Mouse (Mus musculus) midbrain, embryonic 12.5 days (tissue): ENCODE data around the gene Tulp3. TPM values are rescaled to one million over a fixed set of nuclear protein-coding genes. Genes with fewer than 3 reads are reported as not detected.

Experiments used
- ATAC-seq: fragments of 200-750 bp; cut with Nextera tagmentation; 2 replicates; pipeline ENCODE4 v1.8.0; 2017; ENCODE audit warnings: low read depth, moderate TSS enrichment, moderate library complexity; ENCODE audit not compliant: low FRiP score
- H3K27ac ChIP-seq: fragments of 300-500 bp; sonication (generic); replicated peaks from 2 replicates; pipeline ENCODE4 v1.5.1; 2016; ENCODE audit warnings: mild to moderate bottlenecking
- H3K27me3 ChIP-seq: fragments of 300-500 bp; sonication (generic); 2 replicates; pipeline ENCODE4 v1.6.1; 2016; ENCODE audit warnings: mild to moderate bottlenecking
- H3K36me3 ChIP-seq: fragments of 300-500 bp; sonication (generic); 2 replicates; pipeline ENCODE4 v1.6.1; 2016
- H3K4me1 ChIP-seq: fragments of 300-500 bp; sonication (generic); 2 replicates; pipeline ENCODE4 v1.6.1; 2016
- H3K4me2 ChIP-seq: fragments of 300-500 bp; sonication (generic); replicated peaks from 2 replicates; pipeline ENCODE4 v1.6.1; 2016; ENCODE audit warnings: mild to moderate bottlenecking, moderate library complexity
- H3K4me3 ChIP-seq: fragments of 300-500 bp; sonication (generic); 2 replicates; pipeline ENCODE4 v1.5.1; 2016; ENCODE audit warnings: mild to moderate bottlenecking
- H3K9ac ChIP-seq: fragments of 300-500 bp; sonication (generic); replicated peaks from 2 replicates; pipeline ENCODE4 v1.6.1; 2016; ENCODE audit warnings: mild to moderate bottlenecking, moderate library complexity
- H3K9me3 ChIP-seq: fragments of 300-500 bp; sonication (generic); 2 replicates; pipeline ENCODE4 v1.6.1; 2016; ENCODE audit warnings: mild to moderate bottlenecking
- WGBS: fragments of 180-500 bp; shearing (Covaris S2); methylation state at CpG from one replicate; pipeline ENCODE4 v1.1.7; 2016; 5-methylcytosine and 5-hydroxymethylcytosine counted together
- polyA plus RNA-seq: library from polyadenylated mRNA; unstranded; fragments of >200 nt; fragmentation: Nextera tagmentation; extraction: Ambion mirVana; gene quantifications from 2 replicates; pipeline ENCODE4 v1.2.1, GENCODE M21; 2016

The Tulp3 gene
- polyA plus RNA-seq, 1 experiment from 2014 or later, result 19.7 TPM

GRCm38 (mm10) chr6:128354140-128354539 lies 1.5 kb downstream of the Tulp3 start:
- ATAC-seq, result no peak
- Histone ChIP-seq H3K4me3 (no peak overlapping the region), H3K27me3 (no peaks in the 10 kb centered on the region), H3K9me3 (no peaks in the 10 kb centered on the region), H3K9ac (no peak overlapping the region), H3K4me2 (peak overlapping the region; percentile 69; the same call in 1 of the 2 replicates), H3K36me3 (peaks cover 36% of the 10 kb centered on the region), H3K4me1 (peaks cover 17% of the 10 kb centered on the region), H3K27ac (no peak overlapping the region)
- WGBS, result 43% methylated on average over 3 of the region's 3 CpGs

- no peaks in the 10 kb centered on the region for H3K27me3 ChIP-seq
- no peaks in the 10 kb centered on the region for H3K9me3 ChIP-seq
- no peak overlapping the region for H3K4me2 ChIP-seq
- peaks cover 13% of the 10 kb centered on the region for H3K36me3 ChIP-seq
- H3K27ac ChIP-seq, result no peak overlapping the region
- no peak for ATAC-seq
- H3K9ac ChIP-seq, result no peak overlapping the region
- no peak overlapping the region for H3K4me3 ChIP-seq
- H3K4me1 ChIP-seq, result peaks cover 10% of the 10 kb centered on the region
- WGBS, result 45% methylated on average over 7 of the region's 7 CpGs
These were observed 5.9 kb downstream of the Tulp3 start for GRCm38 (mm10) chr6:128349711-128350110.

DNA sequence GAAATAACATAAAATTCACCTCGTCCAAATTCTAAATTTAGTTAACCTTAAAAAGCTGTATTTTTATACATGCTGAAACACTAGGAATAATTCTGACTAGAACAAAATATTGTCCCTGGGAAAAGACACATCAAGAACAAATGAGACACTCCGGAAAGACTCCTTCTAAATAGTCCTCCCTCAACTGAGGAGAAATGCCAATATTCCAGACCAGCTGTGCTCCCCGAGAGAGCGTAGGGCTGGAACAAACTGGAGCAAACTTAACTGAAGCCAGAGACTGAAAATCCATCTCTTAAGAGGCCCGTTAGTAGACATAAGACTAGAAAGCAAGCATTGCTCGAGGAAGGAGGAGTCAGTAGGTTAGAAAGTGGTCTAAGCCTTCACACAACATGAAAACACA lies 8.9 kb downstream of the Tulp3 start:
- no peaks in the 10 kb centered on the region for H3K27me3 ChIP-seq
- WGBS, result 90% methylated on average over 6 of the region's 6 CpGs
- H3K9ac ChIP-seq, result no peak overlapping the region
- no peak overlapping the region for H3K4me3 ChIP-seq
- no peaks in the 10 kb centered on the region for H3K4me1 ChIP-seq
- peaks cover 22% of the 10 kb centered on the region for H3K36me3 ChIP-seq
- H3K9me3 ChIP-seq, result no peaks in the 10 kb centered on the region
- no peak overlapping the region for H3K4me2 ChIP-seq
- no peak for ATAC-seq
- H3K27ac ChIP-seq, result no peak overlapping the region

- H3K27me3 ChIP-seq, result no peaks in the 10 kb centered on the region
- no peak overlapping the region for H3K4me3 ChIP-seq
- H3K27ac ChIP-seq, result no peak overlapping the region
- H3K4me2 ChIP-seq, result no peak overlapping the region
- no peak for ATAC-seq
- 95% methylated on average over 10 of the region's 10 CpGs for WGBS
- H3K4me1 ChIP-seq, result no peaks in the 10 kb centered on the region
- H3K9me3 ChIP-seq, result no peaks in the 10 kb centered on the region
- no peak overlapping the region for H3K9ac ChIP-seq
- peaks cover 17% of the 10 kb centered on the region for H3K36me3 ChIP-seq
These were observed 10.0 kb downstream of the Tulp3 start for GRCm38 (mm10) chr6:128345623-128346022.

DNA sequence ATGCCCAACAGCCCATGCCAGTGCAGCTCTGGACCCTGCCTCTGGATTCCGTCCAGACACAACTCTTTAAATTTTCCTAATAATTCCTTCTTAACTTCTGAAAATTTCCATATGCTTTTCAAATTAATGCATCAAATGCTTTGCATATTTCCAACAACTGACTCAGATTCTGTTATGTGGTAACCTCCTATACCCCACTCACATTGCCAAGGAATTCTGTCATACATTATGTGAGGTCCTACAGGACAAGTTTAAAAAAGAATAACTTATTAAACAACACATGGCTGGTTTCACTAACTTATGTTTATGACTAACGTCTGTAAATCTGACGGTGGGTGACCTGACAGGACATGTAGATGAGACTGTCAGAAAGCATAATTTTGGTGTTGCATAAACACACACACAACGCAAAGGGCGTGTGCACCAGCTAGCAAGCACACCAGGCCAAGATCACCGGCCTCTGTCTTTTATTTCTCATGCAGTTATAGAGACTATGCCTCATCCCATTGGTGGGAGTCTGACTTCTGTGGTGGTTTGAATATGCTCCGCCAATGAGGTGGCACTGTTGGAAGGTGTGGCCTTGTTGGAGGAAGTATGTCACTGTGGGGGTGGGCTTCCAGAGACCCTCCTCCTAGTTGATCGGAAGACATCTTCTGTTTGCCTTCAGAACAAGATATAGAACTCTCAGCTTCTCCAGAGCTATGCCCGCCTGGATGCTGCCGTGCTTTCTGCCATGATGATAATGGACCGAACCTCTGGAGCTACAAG lies 13.5 kb downstream of the Tulp3 start:
- no peaks in the 10 kb centered on the region for H3K27me3 ChIP-seq
- H3K36me3 ChIP-seq, result peaks cover 13% of the 10 kb centered on the region
- no peak overlapping the region for H3K4me2 ChIP-seq
- H3K9me3 ChIP-seq, result no peaks in the 10 kb centered on the region
- no peak overlapping the region for H3K4me3 ChIP-seq
- no peak overlapping the region for H3K27ac ChIP-seq
- no peaks in the 10 kb centered on the region for H3K4me1 ChIP-seq
- no peak overlapping the region for H3K9ac ChIP-seq
- WGBS, result 95% methylated on average over 11 of the region's 11 CpGs
- ATAC-seq, result no peak

- no peak overlapping the region for H3K9ac ChIP-seq
- H3K36me3 ChIP-seq, result peaks cover 26% of the 10 kb centered on the region
- 0 out of 2 replicates have a peak overlapping the region, but pooled peaks have one; percentile 4 for H3K27ac ChIP-seq
- no peaks in the 10 kb centered on the region for H3K9me3 ChIP-seq
- whole genome bisulfite sequencing, result 55% methylated on average over 5 of the region's 5 CpGs
- no peak for ATAC-seq
- no peaks in the 10 kb centered on the region for H3K27me3 ChIP-seq
- peaks cover 8% of the 10 kb centered on the region; the same call in 1 of the 2 replicates for H3K4me1 ChIP-seq
- H3K4me3 ChIP-seq, result no peak overlapping the region
- H3K4me2 ChIP-seq, result no peak overlapping the region
These were observed 16.8 kb downstream of the Tulp3 start for GRCm38 (mm10) chr6:128338876-128339275.

GRCm38 (mm10) chr6:128337467-128337866 lies 18.2 kb downstream of the Tulp3 start:
- H3K9me3 ChIP-seq, result no peaks in the 10 kb centered on the region
- H3K36me3 ChIP-seq, result peaks cover 35% of the 10 kb centered on the region
- H3K27ac ChIP-seq, result no peak overlapping the region
- no peak overlapping the region for H3K4me3 ChIP-seq
- H3K4me2 ChIP-seq, result no peak overlapping the region
- WGBS, result 80% methylated on average over 7 of the region's 7 CpGs
- no peak for ATAC-seq
- H3K27me3 ChIP-seq, result no peaks in the 10 kb centered on the region
- H3K9ac ChIP-seq, result no peak overlapping the region
- peaks cover 8% of the 10 kb centered on the region; the same call in 1 of the 2 replicates for H3K4me1 ChIP-seq

DNA sequence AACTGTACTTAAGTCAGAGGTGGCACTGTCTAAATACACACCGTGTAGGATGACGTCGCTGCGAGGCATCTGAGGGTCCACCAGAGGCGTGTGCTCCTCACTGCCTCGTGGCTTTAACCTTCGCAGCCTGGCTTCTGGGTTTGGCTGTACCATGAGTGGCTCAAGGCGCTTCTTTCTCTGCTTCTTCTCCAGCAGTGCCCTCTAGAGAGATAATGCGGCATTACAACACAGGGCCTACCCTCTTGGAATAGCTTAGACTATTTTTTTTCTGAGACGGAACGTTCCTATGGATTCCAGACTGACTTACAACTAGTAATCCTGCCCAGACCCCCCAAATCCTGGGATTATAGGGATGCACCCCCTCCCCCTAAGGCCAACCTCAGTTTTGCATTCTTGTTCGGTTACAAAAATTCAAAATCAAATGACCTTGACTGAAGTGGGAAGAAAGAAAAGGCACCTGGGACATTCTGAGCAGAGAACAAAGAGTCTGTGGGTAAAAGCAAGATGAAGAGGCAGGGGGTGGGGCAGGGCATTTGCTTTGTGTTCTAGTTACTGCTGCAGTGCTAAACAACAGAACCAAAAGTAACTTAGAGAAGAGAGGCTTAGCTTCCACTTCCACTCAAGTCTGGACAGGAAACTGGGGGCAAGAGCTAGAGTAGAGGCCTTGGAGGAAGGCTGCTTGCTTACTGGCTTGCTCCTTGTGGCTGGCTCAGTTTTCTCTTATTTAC lies 21.1 kb downstream of the Tulp3 start:
- H3K27me3 ChIP-seq, result no peaks in the 10 kb centered on the region
- H3K9ac ChIP-seq, result no peak overlapping the region
- 18% methylated on average over 12 of the region's 12 CpGs for WGBS
- H3K4me2 ChIP-seq, result no peak overlapping the region
- no peak overlapping the region for H3K27ac ChIP-seq
- peak; percentile 80 for ATAC-seq
- H3K9me3 ChIP-seq, result peaks cover 13% of the 10 kb centered on the region
- H3K4me3 ChIP-seq, result no peak overlapping the region
- peaks cover 56% of the 10 kb centered on the region for H3K36me3 ChIP-seq
- H3K4me1 ChIP-seq, result peaks cover 8% of the 10 kb centered on the region; the same call in 1 of the 2 replicates

DNA sequence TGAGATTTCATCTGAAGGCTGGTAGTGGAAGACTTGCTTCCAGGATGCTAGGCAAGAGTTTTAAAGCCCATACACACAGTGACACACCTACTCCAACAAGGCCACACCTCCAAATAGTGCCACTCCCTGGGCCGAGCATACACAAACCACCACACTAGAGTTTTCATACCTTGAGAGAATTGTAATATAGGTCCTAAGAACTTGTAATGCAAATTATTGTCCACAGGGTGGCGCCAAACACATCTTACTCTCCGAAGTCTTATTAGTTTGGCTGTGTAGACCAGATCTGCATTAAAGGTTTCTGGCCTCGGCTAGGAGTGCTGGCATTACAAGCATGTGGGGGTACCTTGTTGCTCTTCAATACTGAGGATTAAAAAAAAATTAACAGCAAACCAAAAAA lies 37.3 kb downstream of the Tulp3 start:
- Histone ChIP-seq H3K4me3 (no peak overlapping the region), H3K36me3 (peaks cover 23% of the 10 kb centered on the region), H3K9me3 (no peaks in the 10 kb centered on the region), H3K9ac (no peak overlapping the region), H3K4me1 (no peaks in the 10 kb centered on the region), H3K27me3 (no peaks in the 10 kb centered on the region), H3K27ac (no peak overlapping the region), H3K4me2 (no peak overlapping the region)
- peak; percentile 38; the same call in 1 of the 2 replicates for ATAC-seq
- 15% methylated on average over 4 of the region's 4 CpGs for WGBS

GRCm38 (mm10) chr6:128315597-128315996 lies 40.1 kb downstream of the Tulp3 start:
- H3K4me1 ChIP-seq, result no peaks in the 10 kb centered on the region
- ATAC-seq, result no peak
- no peaks in the 10 kb centered on the region for H3K9me3 ChIP-seq
- 81% methylated on average over 7 of the region's 8 CpGs for WGBS
- no peak overlapping the region for H3K27ac ChIP-seq
- H3K4me2 ChIP-seq, result no peak overlapping the region
- H3K27me3 ChIP-seq, result no peaks in the 10 kb centered on the region
- no peaks in the 10 kb centered on the region for H3K36me3 ChIP-seq
- H3K4me3 ChIP-seq, result no peak overlapping the region
- H3K9ac ChIP-seq, result no peak overlapping the region

DNA sequence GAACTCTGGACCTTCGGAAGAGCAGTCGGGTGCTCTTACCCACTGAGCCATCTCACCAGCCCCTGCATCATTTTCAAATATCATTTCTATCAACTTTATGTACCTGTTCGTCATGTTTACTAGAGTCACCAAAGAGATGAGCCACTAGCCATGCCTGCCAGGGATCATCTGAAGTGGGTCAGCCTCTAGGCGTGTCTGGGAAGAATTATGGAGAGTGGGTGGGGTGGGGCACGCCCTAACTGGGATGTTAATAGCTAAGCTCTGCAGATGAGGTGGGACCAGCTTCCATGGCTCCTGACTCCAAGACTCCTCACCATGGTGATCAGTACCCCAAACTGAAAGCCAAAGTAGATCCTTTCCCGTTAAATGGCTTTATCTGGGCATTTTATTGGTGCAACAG lies 40.9 kb downstream of the Tulp3 start:
- H3K9me3 ChIP-seq, result no peaks in the 10 kb centered on the region
- no peaks in the 10 kb centered on the region for H3K27me3 ChIP-seq
- H3K4me3 ChIP-seq, result no peak overlapping the region
- no peak overlapping the region for H3K27ac ChIP-seq
- no peaks in the 10 kb centered on the region for H3K4me1 ChIP-seq
- WGBS, result 86% methylated on average over 6 of the region's 6 CpGs
- ATAC-seq, result no peak
- no peaks in the 10 kb centered on the region for H3K36me3 ChIP-seq
- no peak overlapping the region for H3K4me2 ChIP-seq
- no peak overlapping the region for H3K9ac ChIP-seq

GRCm38 (mm10) chr6:128308311-128308710 lies 47.3 kb downstream of the Tulp3 start:
- WGBS, result 31% methylated on average over 4 of the region's 4 CpGs
- H3K27me3 ChIP-seq, result no peaks in the 10 kb centered on the region; the same call in 1 of the 2 replicates
- no peaks in the 10 kb centered on the region for H3K4me1 ChIP-seq
- H3K4me2 ChIP-seq, result no peak overlapping the region
- H3K36me3 ChIP-seq, result no peaks in the 10 kb centered on the region
- no peak overlapping the region for H3K27ac ChIP-seq
- ATAC-seq, result peak; percentile 23; the same call in 1 of the 2 replicates
- H3K4me3 ChIP-seq, result no peak overlapping the region
- H3K9ac ChIP-seq, result no peak overlapping the region
- H3K9me3 ChIP-seq, result no peaks in the 10 kb centered on the region
